Mouse (Mus musculus) lung, embryonic 16.5 days (tissue): ENCODE results near the gene Rnf138rt1. TPM values are rescaled to one million over a fixed set of nuclear protein-coding genes. Genes with fewer than 3 reads are reported as not detected.

Experiments used
- ATAC-seq: fragments of 200-750 bp; cut with Nextera tagmentation; 2 replicates; pipeline ENCODE4 v1.8.0; 2017; ENCODE audit warnings: low read depth, mild to moderate bottlenecking, moderate library complexity
- H3K27ac ChIP-seq: fragments of 300-500 bp; sonication (generic); 2 replicates; pipeline ENCODE4 v1.5.1; 2014; ENCODE audit warnings: mild to moderate bottlenecking, control low read depth, low read length
- H3K27me3 ChIP-seq: fragments of 300-500 bp; sonication (generic); 2 replicates; pipeline ENCODE4 v1.6.1; 2014; ENCODE audit warnings: low read depth, low read length, mixed read lengths; ENCODE audit not compliant: control insufficient read depth, insufficient read depth
- H3K36me3 ChIP-seq: fragments of 300-500 bp; sonication (generic); 2 replicates; pipeline ENCODE4 v1.6.1; 2014; ENCODE audit warnings: low read length; ENCODE audit not compliant: control insufficient read depth, insufficient read depth
- H3K4me1 ChIP-seq: fragments of 300-500 bp; sonication (generic); replicated peaks from 2 replicates; pipeline ENCODE4 v1.6.1; 2014; ENCODE audit warnings: low read length, mixed read lengths; ENCODE audit not compliant: control insufficient read depth, insufficient read depth
- H3K4me2 ChIP-seq: fragments of 300-500 bp; sonication (generic); 2 replicates; pipeline ENCODE4 v1.6.1; 2014; ENCODE audit warnings: low read depth, low read length, control low read depth
- H3K4me3 ChIP-seq: fragments of 300-500 bp; sonication (generic); 2 replicates; pipeline ENCODE4 v1.5.1; 2014; ENCODE audit warnings: mild to moderate bottlenecking, low read length, control low read depth
- H3K9ac ChIP-seq: fragments of 300-500 bp; sonication (generic); 2 replicates; pipeline ENCODE4 v1.6.1; 2014; ENCODE audit warnings: low read length, control low read depth
- H3K9me3 ChIP-seq: fragments of 300-500 bp; sonication (generic); 2 replicates; pipeline ENCODE4 v1.6.1; 2016; ENCODE audit warnings: low read length; ENCODE audit not compliant: control insufficient read depth
- WGBS: fragments of 180-500 bp; shearing (Covaris S2); extraction: QIAGEN DNeasy Blood & Tissue Kit; methylation state at CpG from one replicate; pipeline ENCODE4 v1.1.7; 2014; 5-methylcytosine and 5-hydroxymethylcytosine counted together
- polyA plus RNA-seq: library from polyadenylated mRNA; unstranded; fragments of >200 nt; fragmentation: Nextera tagmentation; extraction: Ambion mirVana; gene quantifications from 2 replicates; pipeline ENCODE4 v1.2.1, GENCODE M21; 2015

The Rnf138rt1 gene
- polyA plus RNA-seq = 0.13 and 0.18 TPM in 2 replicates

- H3K9ac ChIP-seq = no peak within 1 kb of the TSS
- H3K9me3 ChIP-seq = no peaks in the 10 kb centered on the region
- peaks cover 6% of the 10 kb centered on the region for H3K27me3 ChIP-seq
- H3K4me2 ChIP-seq = peak within 1 kb of the TSS; percentile 62
- no peak within 1 kb of the TSS for H3K27ac ChIP-seq
- 20% methylated on average over 42 of the region's 42 CpGs for WGBS
- no peaks in the 10 kb centered on the region for H3K4me1 ChIP-seq
- ATAC-seq = 0 out of 2 replicates have a peak, but pooled peaks have one; percentile 38
- H3K36me3 ChIP-seq = no peaks in the 10 kb centered on the region
- H3K4me3 ChIP-seq = peak within 1 kb of the TSS; percentile 36
These were observed at the start of gene Rnf138rt1 for GRCm38 (mm10) chrX:163760617-163761434. Gene Rnf138rt1, minus strand, starts transcription at chrX:163761329.

DNA sequence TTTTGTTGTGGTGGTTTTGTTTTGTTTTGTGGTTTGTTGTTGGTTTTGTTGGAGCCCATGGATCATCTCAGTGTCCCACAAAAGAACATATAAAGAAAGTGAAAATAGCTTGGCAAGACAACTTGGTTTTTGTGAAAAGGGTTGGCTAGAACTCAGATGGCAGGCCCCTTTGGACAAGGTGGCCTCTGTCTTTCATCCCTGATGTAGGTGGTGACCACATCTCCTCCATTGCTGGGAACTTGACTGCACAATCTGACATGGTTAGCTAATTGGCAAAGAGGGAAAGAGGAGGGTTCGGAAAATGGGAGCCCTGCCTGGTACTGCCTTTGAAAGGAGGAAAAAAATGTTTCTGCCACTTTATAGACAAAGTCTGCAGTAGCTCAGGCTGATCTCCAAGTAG lies 46.1 kb upstream of the Rnf138rt1 start:
- WGBS = 53% methylated on average over 1 of the region's 1 CpGs
- Histone ChIP-seq H3K27ac (no peak overlapping the region), H3K9ac (no peak overlapping the region), H3K4me1 (no peaks in the 10 kb centered on the region), H3K36me3 (no peaks in the 10 kb centered on the region), H3K27me3 (no peaks in the 10 kb centered on the region; the same call in none of the 2 replicates), H3K4me3 (no peak overlapping the region), H3K4me2 (no peak overlapping the region), H3K9me3 (no peaks in the 10 kb centered on the region)
- no peak for ATAC-seq

DNA sequence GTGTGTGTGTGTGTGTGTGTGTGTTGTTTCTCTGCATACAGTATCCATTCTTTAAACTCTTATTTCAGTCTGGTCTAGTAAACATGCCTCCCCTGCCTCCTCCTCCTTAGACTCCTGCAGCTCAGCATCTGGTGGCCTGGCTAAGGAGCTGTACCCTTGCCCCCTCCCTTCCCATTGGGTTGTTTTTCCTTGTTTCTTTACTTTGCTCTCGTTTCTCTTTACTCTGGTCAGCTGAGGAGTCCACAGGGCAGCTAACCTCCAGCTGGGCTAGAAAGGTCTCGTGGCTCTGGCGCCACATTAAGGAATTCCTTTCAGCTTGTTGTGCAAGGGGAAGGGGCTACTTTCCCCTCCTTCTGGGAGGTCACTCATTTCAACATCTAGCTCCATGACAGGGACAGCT lies 5.2 kb upstream of the Rnf138rt1 start:
- H3K27ac ChIP-seq = no peak overlapping the region
- H3K36me3 ChIP-seq = no peaks in the 10 kb centered on the region
- H3K4me2 ChIP-seq = no peak overlapping the region
- 30% methylated on average over 3 of the region's 3 CpGs for WGBS
- peaks cover 4% of the 10 kb centered on the region; the same call in 1 of the 2 replicates for H3K27me3 ChIP-seq
- ATAC-seq = no peak
- H3K4me3 ChIP-seq = no peak overlapping the region
- no peak overlapping the region for H3K9ac ChIP-seq
- no peaks in the 10 kb centered on the region for H3K9me3 ChIP-seq
- no peaks in the 10 kb centered on the region for H3K4me1 ChIP-seq

DNA sequence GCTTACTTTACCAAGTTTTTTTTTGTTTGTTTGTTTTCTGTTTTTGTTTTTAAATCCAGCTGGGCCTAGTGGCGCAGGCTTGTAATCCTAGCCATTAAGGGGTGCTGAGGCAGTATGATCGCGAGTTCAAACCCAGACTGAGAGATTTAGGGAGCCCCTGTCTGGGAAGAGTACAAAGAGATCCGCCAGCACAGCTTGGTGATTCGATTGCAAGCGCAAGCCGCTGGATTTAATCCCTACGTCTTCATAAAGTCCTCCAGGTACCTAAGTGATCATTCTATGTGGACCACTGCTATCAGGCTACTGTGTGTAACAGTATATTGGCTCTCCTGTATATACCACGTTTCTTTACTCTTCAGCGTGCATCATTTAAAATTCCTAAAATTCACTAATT lies 303 bp upstream of the Rnf138rt1 start:
- no peak for ATAC-seq
- 33% methylated on average over 10 of the region's 10 CpGs for WGBS
- Histone ChIP-seq H3K4me1 (no peaks in the 10 kb centered on the region), H3K27ac (no peak overlapping the region), H3K36me3 (no peaks in the 10 kb centered on the region), H3K9ac (no peak overlapping the region), H3K4me2 (peak overlapping the region; percentile 62), H3K27me3 (peaks cover 6% of the 10 kb centered on the region), H3K4me3 (peak overlapping the region; percentile 36), H3K9me3 (no peaks in the 10 kb centered on the region)

DNA sequence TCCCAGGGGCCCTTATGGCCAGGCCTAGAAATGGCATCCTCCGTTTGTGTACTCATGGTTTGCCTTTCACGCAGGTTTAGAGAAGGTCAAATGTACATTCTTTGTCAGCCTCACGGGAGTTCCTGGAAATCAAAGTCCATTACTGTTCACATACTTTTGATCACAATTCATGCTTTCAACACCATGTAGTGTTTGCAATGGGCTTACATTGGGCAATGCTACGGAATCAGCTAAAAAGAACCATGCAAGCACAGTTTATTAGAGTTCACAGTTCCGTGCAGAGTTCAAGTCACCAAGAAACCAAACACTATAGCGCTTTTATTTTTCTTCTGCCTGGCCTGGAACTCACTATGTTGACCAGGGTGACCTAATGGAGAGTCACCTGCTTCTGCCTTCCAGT lies 15.1 kb downstream of the Rnf138rt1 start:
- Histone ChIP-seq H3K36me3 (no peaks in the 10 kb centered on the region), H3K4me3 (no peak overlapping the region), H3K4me1 (no peaks in the 10 kb centered on the region), H3K27me3 (no peaks in the 10 kb centered on the region; the same call in 1 of the 2 replicates), H3K9me3 (no peaks in the 10 kb centered on the region), H3K4me2 (no peak overlapping the region), H3K27ac (no peak overlapping the region), H3K9ac (no peak overlapping the region)
- 74% methylated on average over 6 of the region's 6 CpGs for WGBS
- no peak for ATAC-seq

DNA sequence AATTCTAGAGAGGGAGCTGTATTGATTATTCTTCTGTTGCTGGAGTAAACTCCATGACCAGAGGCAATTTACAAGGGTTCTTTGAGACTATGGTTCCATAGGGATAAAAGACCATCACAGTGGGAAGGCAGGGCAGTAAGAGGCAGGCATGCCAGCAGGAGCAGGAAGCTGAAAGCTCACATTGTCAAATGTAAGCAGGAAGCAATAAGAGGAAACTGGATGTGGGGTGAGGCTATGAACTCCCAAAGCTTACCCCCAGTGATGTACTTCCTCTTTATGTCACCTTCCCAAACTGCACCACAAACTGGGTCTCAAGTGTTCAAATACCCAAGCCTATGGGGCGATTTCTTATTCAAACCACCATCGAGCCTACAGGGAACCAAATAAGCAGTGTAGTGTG lies 17.2 kb downstream of the Rnf138rt1 start:
- Histone ChIP-seq H3K4me3 (no peak overlapping the region), H3K4me1 (no peaks in the 10 kb centered on the region), H3K27me3 (no peaks in the 10 kb centered on the region; the same call in 1 of the 2 replicates), H3K9ac (no peak overlapping the region), H3K4me2 (no peak overlapping the region), H3K9me3 (no peaks in the 10 kb centered on the region), H3K27ac (no peak overlapping the region), H3K36me3 (no peaks in the 10 kb centered on the region)
- no peak for ATAC-seq
- 82% methylated on average over 2 of the region's 2 CpGs for WGBS

DNA sequence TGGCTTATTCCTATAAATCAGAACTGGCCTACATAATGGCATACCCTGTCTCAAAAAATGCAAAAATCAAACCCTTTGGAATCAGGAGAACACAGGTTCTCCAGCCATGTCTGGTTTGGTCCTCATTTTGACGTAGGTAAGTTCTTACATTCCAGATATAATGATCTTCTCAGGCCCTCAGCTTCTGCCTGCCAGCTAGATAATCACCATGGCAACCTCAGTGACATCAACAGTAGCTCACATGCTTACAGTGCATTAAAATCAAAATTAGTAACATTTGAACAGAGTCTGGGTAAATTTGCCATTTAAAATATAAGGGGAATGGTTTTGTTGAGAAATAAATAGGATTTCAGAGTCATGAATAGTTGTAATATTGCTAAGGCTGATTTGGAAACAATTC lies 22.2 kb downstream of the Rnf138rt1 start:
- no peak for ATAC-seq
- H3K27me3 ChIP-seq = no peaks in the 10 kb centered on the region
- no peaks in the 10 kb centered on the region for H3K4me1 ChIP-seq
- no peak overlapping the region for H3K27ac ChIP-seq
- no peak overlapping the region for H3K4me3 ChIP-seq
- no peaks in the 10 kb centered on the region for H3K36me3 ChIP-seq
- WGBS = 21% methylated on average over 1 of the region's 1 CpGs
- H3K9ac ChIP-seq = no peak overlapping the region
- H3K9me3 ChIP-seq = no peaks in the 10 kb centered on the region
- H3K4me2 ChIP-seq = no peak overlapping the region

- Histone ChIP-seq H3K9ac (no peak overlapping the region), H3K36me3 (no peaks in the 10 kb centered on the region), H3K4me2 (no peak overlapping the region), H3K4me3 (no peak overlapping the region), H3K27ac (no peak overlapping the region), H3K9me3 (no peaks in the 10 kb centered on the region), H3K4me1 (no peaks in the 10 kb centered on the region), H3K27me3 (no peaks in the 10 kb centered on the region)
- no peak for ATAC-seq
- 91% methylated on average over 1 of the region's 1 CpGs for WGBS
These were observed 27.0 kb downstream of the Rnf138rt1 start for GRCm38 (mm10) chrX:163734145-163734544.

DNA sequence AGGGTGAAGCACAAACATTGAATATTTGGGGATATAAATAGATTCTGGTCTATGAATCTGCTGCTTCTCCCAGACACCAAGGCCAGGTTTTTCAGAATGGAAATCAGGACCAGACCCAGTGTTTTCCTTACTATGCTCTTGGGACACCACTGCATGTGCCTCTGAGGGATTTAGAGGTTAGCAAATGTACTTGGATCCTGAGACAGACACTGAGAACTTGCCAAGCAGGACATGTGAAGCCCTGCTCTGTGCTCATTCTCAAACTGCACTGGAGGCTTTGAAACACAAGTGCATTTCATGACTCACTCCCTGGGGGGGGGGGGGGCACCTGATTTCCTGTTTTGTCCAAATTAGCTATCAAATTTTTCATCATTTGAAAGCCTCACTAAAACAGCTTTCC lies 37.5 kb downstream of the Rnf138rt1 start:
- Histone ChIP-seq H3K4me2 (no peak overlapping the region), H3K36me3 (no peaks in the 10 kb centered on the region), H3K9ac (no peak overlapping the region), H3K4me1 (no peaks in the 10 kb centered on the region), H3K27me3 (peaks cover 2% of the 10 kb centered on the region; the same call in 1 of the 2 replicates), H3K27ac (no peak overlapping the region), H3K4me3 (no peak overlapping the region), H3K9me3 (no peaks in the 10 kb centered on the region)
- ATAC-seq = no peak
